Mouse (Mus musculus) olfactory bulb, adult 2 months (tissue): ENCODE measurements around the gene Pts. TPM values are rescaled to one million over a fixed set of nuclear protein-coding genes. Genes with fewer than 3 reads are reported as not detected.

ENCODE experiments used
- H3K27ac ChIP-seq: fragments of 200-500 bp; 2 replicates; pipeline ENCODE4 v1.5.1; 2012; ENCODE audit warnings: low read depth, low read length; ENCODE audit not compliant: insufficient read depth
- H3K4me1 ChIP-seq: fragments of 200-500 bp; 2 replicates; pipeline ENCODE4 v1.6.1; 2012; ENCODE audit warnings: low read length; ENCODE audit not compliant: control insufficient read depth, insufficient read depth
- H3K4me3 ChIP-seq: fragments of 200-500 bp; 2 replicates; pipeline ENCODE4 v1.5.1; 2012; ENCODE audit warnings: mild to moderate bottlenecking, low read depth, low read length, moderate library complexity; ENCODE audit not compliant: insufficient read depth
- CTCF ChIP-seq: fragments of 200-500 bp; IDR thresholded peaks from 2 replicates; pipeline ENCODE4 v1.5.1; 2012; ENCODE audit warnings: low read depth, mild to moderate bottlenecking, low read length, moderate library complexity; ENCODE audit not compliant: insufficient read depth
- POLR2A ChIP-seq: fragments of 200-500 bp; IDR thresholded peaks from 2 replicates; pipeline ENCODE4 v1.6.1; 2012; ENCODE audit warnings: mild to moderate bottlenecking, low read depth, low read length, moderate library complexity; ENCODE audit not compliant: insufficient read depth
- WGBS: fragments of 180-500 bp; shearing (Covaris S2); methylation state at CpG from one replicate; pipeline ENCODE4 v1.1.7; 2018; 5-methylcytosine and 5-hydroxymethylcytosine counted together
- polyA plus RNA-seq: library from polyadenylated mRNA; stranded (reverse); fragments of >200 nt; gene quantifications from 2 replicates; pipeline ENCODE4 v1.2.4, GENCODE M21; 2012; ENCODE audit warnings: low replicate concordance; ENCODE audit not compliant: missing spikeins, insufficient read depth, insufficient read length

The Pts gene
- polyA plus RNA-seq, 1 experiment: not detected

GRCm38 (mm10) chr9:50482743-50483142 is 45.8 kb downstream of the Pts start:
- 0 out of 2 replicates have a peak, but pooled peaks cover 3% of the 10 kb centered on the region for H3K4me1 ChIP-seq
- H3K27ac ChIP-seq: no peak overlapping the region
- 89% methylated on average over 8 of the region's 8 CpGs for WGBS
- TF ChIP-seq CTCF (no peak), POLR2A (no peak)
- H3K4me3 ChIP-seq: no peak overlapping the region

DNA sequence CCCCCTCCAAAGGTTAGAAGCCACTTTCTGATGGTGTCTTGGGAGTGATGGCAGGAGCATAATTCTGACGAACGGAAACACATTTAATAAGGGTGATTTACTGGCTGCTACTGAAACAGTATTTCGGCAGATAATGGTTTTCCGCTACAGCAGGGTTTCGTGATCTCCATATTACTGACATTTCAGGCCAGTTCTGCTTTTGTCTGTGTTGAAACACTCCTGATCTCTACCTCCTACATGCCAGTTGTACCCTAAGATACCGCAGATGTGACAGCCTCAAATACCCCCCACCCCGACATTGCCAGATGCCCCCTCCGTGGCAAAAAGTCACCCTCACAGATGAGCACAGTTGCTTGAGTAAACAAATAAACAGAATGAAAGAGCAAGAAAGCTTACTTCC is 49.0 kb downstream of the Pts start:
- TF ChIP-seq POLR2A: no peak
- TF ChIP-seq CTCF: no peak
- no peak overlapping the region for H3K27ac ChIP-seq
- 53% methylated on average over 8 of the region's 8 CpGs for WGBS
- no peak overlapping the region for H3K4me3 ChIP-seq
- peaks cover 3% of the 10 kb centered on the region; the same call in 1 of the 2 replicates for H3K4me1 ChIP-seq

DNA sequence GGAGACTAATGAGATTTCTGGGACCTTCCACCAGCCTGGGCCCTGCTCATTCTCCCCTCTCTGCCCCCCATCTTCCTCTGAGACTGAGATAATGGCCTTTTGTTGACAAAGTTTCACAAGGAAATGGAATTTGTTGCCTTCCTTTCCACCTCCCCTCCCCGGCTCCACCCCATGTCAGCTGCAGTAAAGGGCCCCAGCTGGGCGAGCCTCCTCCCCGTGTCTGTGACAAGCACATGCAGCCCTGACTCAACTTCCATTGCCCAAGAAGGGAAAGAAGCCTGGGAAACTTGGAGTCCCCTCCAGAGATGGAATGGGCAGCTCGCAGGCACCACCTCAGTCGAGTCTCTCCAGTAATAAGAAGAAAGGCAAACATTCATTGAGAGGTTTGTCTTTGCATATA is 49.7 kb downstream of the Pts start:
- no peak for TF ChIP-seq CTCF
- no peak for TF ChIP-seq POLR2A
- Histone ChIP-seq H3K4me3 (no peak overlapping the region), H3K4me1 (peaks cover 3% of the 10 kb centered on the region; the same call in 1 of the 2 replicates), H3K27ac (no peak overlapping the region)
- 40% methylated on average over 5 of the region's 5 CpGs for WGBS

DNA sequence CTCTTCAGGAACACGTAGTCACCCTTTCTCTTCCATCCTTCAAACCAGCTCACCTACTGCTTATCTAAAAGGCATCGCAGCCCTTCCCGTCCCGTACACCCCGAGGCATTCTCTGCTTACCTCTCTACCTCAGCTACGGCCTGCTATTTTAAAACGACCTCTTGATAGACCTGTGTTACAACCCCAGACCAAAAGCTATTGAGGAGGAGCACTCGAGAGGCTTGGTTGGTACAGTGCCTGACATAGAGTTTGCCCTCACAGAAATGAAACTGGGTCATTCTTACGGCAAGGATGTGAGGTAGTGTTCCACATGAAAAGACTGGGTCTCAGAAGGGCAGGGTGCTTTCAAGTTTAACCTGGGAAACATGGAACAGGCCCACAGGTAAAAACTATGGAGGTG is 51.3 kb downstream of the Pts start:
- peaks cover 3% of the 10 kb centered on the region; the same call in 1 of the 2 replicates for H3K4me1 ChIP-seq
- no peak overlapping the region for H3K4me3 ChIP-seq
- no peak for TF ChIP-seq POLR2A
- TF ChIP-seq CTCF: no peak
- H3K27ac ChIP-seq: no peak overlapping the region
- 96% methylated on average over 9 of the region's 9 CpGs for WGBS

- no peak overlapping the region for H3K27ac ChIP-seq
- H3K4me1 ChIP-seq: peaks cover 3% of the 10 kb centered on the region; the same call in 1 of the 2 replicates
- WGBS: 38% methylated on average over 7 of the region's 7 CpGs
- no peak overlapping the region for H3K4me3 ChIP-seq
- TF ChIP-seq POLR2A (no peak), CTCF (no peak)
Observed at GRCm38 (mm10) chr9:50476651-50477050, 51.9 kb downstream of the Pts start.

DNA sequence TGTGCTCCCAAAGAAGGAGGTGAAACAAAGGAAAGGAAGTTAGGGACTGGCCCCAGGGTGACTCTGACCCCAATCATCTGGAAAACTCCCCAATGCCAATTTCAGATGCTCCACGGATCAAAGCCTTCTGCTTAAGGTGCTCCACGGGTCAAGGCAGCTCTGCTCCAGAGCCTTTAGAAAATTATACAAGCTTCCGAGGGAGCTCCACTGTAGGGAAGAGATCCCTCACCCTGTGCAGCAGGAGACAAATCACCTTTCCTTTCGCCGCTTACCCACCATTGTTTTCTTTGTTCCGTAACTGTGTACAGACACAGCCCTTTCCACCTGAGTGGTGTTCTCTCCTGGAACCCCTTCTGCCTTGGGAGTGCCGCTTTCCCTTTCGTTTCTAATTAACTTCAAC is 52.8 kb downstream of the Pts start:
- Histone ChIP-seq H3K4me1 (peaks cover 3% of the 10 kb centered on the region; the same call in 1 of the 2 replicates), H3K27ac (no peak overlapping the region), H3K4me3 (no peak overlapping the region)
- TF ChIP-seq POLR2A (no peak), CTCF (no peak)
- 71% methylated on average over 8 of the region's 8 CpGs for WGBS

- Histone ChIP-seq H3K4me3 (no peak overlapping the region), H3K4me1 (peaks cover 3% of the 10 kb centered on the region; the same call in 1 of the 2 replicates), H3K27ac (no peak overlapping the region)
- TF ChIP-seq POLR2A: no peak
- TF ChIP-seq CTCF: no peak
- 89% methylated on average over 7 of the region's 7 CpGs for WGBS
Observed at GRCm38 (mm10) chr9:50475318-50475717, 53.2 kb downstream of the Pts start.

Other genes starting within 250 kb of the Pts start
- not detected in 2 replicates for gene Rpl10-ps3, start 183.8 kb downstream of the Pts start, polyA plus RNA-seq
- not detected in 2 replicates for gene Plet1, start 34.2 kb downstream of the Pts start, polyA plus RNA-seq
- gene Il18, start 26.1 kb upstream of the Pts start, polyA plus RNA-seq: not detected in 2 replicates
- gene Bco2, start 26.5 kb upstream of the Pts start, polyA plus RNA-seq: not detected in 2 replicates
- gene Tex12, start 32.6 kb upstream of the Pts start, polyA plus RNA-seq: not detected in 2 replicates
- not detected in 2 replicates for gene Sdhd, start 75.1 kb upstream of the Pts start, polyA plus RNA-seq
- not detected in 2 replicates for gene Timm8b, start 75.2 kb upstream of the Pts start, polyA plus RNA-seq
- gene Pih1d2, start 88.6 kb upstream of the Pts start, polyA plus RNA-seq: not detected in 2 replicates
- gene Nkapd1, start 88.7 kb upstream of the Pts start, polyA plus RNA-seq: not detected in 2 replicates
- gene Dlat, start 131.1 kb upstream of the Pts start, polyA plus RNA-seq: not detected in 2 replicates
- gene Dixdc1, start 210.8 kb upstream of the Pts start, polyA plus RNA-seq: not detected in 2 replicates
- gene 2310030G06Rik, start 217.8 kb upstream of the Pts start, polyA plus RNA-seq: not detected in 2 replicates
- not detected in 2 replicates for gene Cryab, start 222.6 kb upstream of the Pts start, polyA plus RNA-seq
- not detected in 2 replicates for gene Hspb2, start 223.6 kb upstream of the Pts start, polyA plus RNA-seq
- gene Fdxacb1, start 239.5 kb upstream of the Pts start, polyA plus RNA-seq: not detected in 2 replicates
- gene Alg9, start 246.3 kb upstream of the Pts start, polyA plus RNA-seq: not detected in 2 replicates
- not detected in 2 replicates for gene 1110032A03Rik, start 246.8 kb upstream of the Pts start, polyA plus RNA-seq